Mouse (Mus musculus): ENCODE results near the gene Smarcd2.
A peak's percentile ranks its signal among the peaks of the same experiment; 100 is the strongest.

GRCm38 (mm10) chr11:106255685-106256451 lies 16.9 kb downstream of the Smarcd2 start, which contains the start of the genes Ftsj3 and Psmc5:
- TF ChIP-seq POLR2A (IDR thresholded peaks at IDR 0.05; ENCODE audit: insufficient read length, low read depth), result peak; percentile 92
- peak; percentile 89 for TF ChIP-seq MAX (IDR thresholded peaks at IDR 0.05; ENCODE audit: low read depth)
- TF ChIP-seq MYOD1 (IDR thresholded peaks at IDR 0.05; ENCODE audit: control insufficient read depth in 1 of 3, insufficient read length in 2 of 3, low read depth in 2 of 3), result peak in 1 of 3 experiments; percentile 26
- TF ChIP-seq POLR2AphosphoS2 (IDR thresholded peaks at IDR 0.05; ENCODE audit: insufficient read length, low read depth), result peak; percentile 88
- TF ChIP-seq TCF3 (IDR thresholded peaks at IDR 0.05; ENCODE audit: insufficient read length, low read depth), result no peak
- TF ChIP-seq CEBPB (IDR thresholded peaks at IDR 0.05; ENCODE audit: insufficient read depth, poor library complexity, severe bottlenecking), result no peak
- peak; percentile 16 for TF ChIP-seq USF1 (IDR thresholded peaks at IDR 0.05; ENCODE audit: low read depth)
- no peak for TF ChIP-seq MYOG (IDR thresholded peaks at IDR 0.05; ENCODE audit: control insufficient read depth in 1 of 3, insufficient read depth in 1 of 3, insufficient read length in 2 of 3, low read depth in 2 of 3)
- no peak for TF ChIP-seq TCF12 (IDR thresholded peaks at IDR 0.05; ENCODE audit: insufficient read depth, poor library complexity, severe bottlenecking)
- no peak for TF ChIP-seq SRF (IDR thresholded peaks at IDR 0.05; ENCODE audit: control insufficient read depth, insufficient read length, low read depth)
- no peak for TF ChIP-seq REST (IDR thresholded peaks at IDR 0.05; ENCODE audit: insufficient read depth, insufficient read length)
